Mouse (Mus musculus): ENCODE results near the gene Ugt1a5.

GRCm38 (mm10) chr1:88205294-88205922 lies 39.6 kb downstream of the Ugt1a5 start, which contains the start of gene Dnajb3:
- TF ChIP-seq POLR2A (IDR thresholded peaks at IDR 0.05; ENCODE audit: extremely low read depth, insufficient read depth, low read length) (no peak), CTCF (IDR thresholded peaks at IDR 0.05; ENCODE audit: low read depth, low read length) (no peak)

Data from liver, adult 2 months (tissue).